Mouse (Mus musculus) layer of hippocampus, adult 11-12 months (tissue): ENCODE results near the gene Pdzd2.

Experiments
- DNase-seq: peaks from one replicate; pipeline ENCODE4 v3.0.0; 2022; ENCODE audit warnings: low spot score

Pdzd2 gene

DNA sequence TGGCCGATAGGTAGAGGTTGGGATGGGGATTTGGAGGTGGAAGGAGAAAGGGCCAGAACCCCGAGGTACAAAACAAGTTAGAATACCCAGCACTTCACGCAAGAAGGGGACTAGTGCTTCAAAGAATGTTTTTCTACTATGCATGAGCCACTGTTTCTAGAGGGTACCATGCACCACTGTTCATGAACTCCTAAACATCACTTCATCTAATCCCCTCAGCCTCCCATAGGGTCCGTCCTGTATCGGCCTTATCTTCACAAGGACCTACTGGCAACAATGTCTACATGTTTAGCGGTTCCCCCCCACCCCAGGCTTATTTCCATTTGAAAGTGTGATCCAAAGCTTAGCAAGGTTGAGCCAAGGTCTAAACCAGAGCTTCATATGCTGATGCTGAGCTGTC lies 162.0 kb downstream of the Pdzd2 start:
- DNase-seq, result no peak

- peak; percentile 59 for DNase-seq
Measured at GRCm38 (mm10) chr15:12577054-12577696, 162.5 kb downstream of the Pdzd2 start.

GRCm38 (mm10) chr15:12573621-12574020 lies 166.1 kb downstream of the Pdzd2 start:
- DNase-seq, result no peak

DNA sequence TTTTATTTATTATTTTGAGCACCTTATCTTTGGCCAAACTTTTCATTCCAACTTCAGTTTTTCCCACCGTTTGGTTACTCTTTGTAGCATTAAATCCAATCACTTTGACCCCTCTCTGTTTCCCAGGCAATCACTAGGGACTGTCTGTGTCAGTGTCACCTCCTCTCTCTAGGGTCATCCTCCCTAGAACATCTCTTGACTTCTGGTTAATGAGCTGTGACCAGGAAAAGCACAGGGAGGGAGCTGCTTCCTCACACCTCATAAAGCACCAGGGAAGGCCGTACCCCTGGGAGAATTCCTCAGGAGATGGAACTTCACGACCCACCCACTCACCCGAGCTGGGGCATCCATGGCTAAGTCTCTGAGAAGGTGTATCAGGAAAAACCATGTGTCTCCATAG lies 168.6 kb downstream of the Pdzd2 start:
- no peak for DNase-seq

DNA sequence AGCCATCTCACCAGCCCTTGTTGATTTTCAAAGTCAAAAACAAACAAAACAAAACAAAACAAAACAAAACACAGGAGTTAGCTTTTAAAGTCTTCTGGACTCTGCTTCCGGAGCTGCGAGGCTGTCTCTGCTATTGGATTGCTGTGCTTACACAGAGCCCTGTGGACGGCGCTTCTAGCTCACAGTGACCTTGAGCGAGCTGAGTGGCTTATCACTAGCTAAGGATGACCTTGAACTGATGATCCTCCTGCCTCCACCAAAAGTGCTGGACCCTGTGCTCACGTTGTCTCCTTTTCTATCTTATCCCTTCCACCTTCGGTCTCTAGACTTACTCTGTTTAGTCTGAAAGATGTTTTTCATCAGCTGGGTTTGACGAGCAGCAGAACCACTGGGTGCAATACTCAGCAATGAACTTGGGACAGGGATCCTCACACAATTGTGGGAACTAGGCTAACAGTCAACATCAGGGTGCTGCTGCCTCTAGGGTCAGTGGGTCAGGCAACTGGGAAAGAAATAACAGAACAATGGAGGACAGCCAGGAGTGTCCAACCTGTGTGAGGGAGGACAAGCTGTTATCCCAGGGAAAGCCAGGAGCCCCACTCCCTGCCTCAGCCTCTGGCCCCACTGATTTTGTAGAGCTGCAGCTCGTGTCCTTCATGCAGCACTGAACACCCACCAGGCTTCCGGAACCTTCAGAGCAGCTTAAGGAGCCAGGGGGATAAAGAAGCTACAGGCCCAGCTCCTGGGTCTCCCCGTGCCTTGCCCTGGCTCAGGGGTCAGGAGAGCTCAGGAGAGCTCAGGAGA lies 172.9 kb downstream of the Pdzd2 start:
- DNase-seq, result no peak

DNA sequence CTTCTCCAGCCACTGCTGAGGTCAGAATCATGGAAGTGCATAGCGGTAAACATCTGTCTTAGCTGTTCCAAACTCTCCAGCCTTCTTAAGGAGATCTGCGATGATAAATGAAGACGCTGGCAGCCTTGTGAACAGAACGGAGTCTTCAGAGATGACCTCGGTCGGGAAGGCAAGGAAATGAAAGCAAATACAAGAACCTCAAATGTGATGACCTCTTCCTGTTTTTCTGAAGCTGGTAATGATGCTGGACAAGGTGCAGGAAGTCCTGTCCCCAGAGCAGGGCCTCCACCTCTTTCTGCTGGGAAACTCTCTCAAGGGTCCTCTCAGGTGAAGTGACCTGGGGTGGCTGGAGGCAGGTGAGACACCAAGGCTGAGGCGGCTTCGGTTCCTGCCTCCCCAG lies 174.4 kb downstream of the Pdzd2 start:
- DNase-seq, result no peak

DNA sequence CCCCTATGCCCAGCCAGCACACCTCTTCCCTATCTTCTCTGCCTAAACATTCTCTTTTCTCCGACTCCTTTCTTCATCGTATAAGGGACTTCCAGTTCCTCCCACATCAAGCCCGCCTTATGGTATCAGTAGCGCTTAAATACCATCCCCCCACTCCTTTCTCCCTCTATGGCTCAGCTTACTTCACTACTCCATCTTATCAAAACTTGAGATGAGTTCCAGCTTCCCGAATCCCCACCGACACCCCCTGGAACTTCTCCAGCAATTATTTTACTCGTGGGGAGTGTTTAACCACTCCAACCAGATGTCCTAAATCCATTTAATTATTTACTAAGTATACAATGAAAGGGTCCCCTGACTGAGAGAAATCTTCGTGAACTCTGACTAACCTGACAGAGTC lies 179.2 kb downstream of the Pdzd2 start:
- DNase-seq, result no peak

GRCm38 (mm10) chr15:12557663-12558436 lies 181.9 kb downstream of the Pdzd2 start:
- no peak for DNase-seq

GRCm38 (mm10) chr15:12553211-12553610 lies 186.5 kb downstream of the Pdzd2 start:
- no peak for DNase-seq

GRCm38 (mm10) chr15:12550919-12551318 lies 188.8 kb downstream of the Pdzd2 start:
- no peak for DNase-seq

DNA sequence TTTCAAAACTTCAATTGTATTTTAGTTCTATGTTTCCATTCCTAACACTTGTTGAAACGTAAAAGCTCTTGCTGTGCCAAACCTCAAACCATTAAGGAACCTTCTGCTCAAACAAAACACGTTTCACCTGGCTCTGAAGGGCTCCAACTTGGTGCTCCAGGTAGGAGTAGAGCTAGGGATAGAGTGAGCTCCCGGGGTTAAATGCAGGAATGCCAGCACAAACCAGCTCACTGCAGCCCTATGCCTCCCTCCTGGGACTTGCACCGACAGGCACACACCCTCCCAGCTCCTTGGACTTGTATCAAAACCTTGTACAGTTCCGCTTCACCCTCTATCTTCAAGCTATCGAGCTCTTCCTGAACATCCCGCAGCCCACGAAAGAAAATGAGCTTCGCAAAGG lies 189.3 kb downstream of the Pdzd2 start:
- no peak for DNase-seq

- DNase-seq, result no peak
Measured at GRCm38 (mm10) chr15:12549919-12550305, 189.8 kb downstream of the Pdzd2 start.

- no peak for DNase-seq
Measured at GRCm38 (mm10) chr15:12549271-12549918, 190.3 kb downstream of the Pdzd2 start.

GRCm38 (mm10) chr15:12548696-12549095 lies 191.0 kb downstream of the Pdzd2 start:
- DNase-seq, result no peak

- no peak for DNase-seq
Measured at GRCm38 (mm10) chr15:12547640-12548405, 191.9 kb downstream of the Pdzd2 start.

DNA sequence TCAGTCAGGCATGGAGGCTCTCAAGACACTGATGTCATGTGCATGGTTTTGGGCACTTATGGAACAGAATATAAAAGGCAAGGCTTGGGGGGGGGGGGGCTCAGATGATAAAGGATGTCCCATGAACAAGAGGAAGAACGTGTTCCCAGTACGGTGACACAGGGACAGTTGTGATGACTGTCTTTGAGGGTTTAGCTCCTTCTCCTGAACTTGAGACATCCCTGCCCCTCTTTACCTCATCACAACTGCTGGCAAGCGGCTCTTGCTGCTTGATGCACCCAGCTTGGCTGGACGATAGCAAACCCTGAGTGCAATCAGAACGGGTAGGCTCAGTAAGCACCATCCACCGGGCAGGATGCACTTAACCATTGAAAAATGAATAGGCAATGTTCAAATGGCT lies 192.9 kb downstream of the Pdzd2 start:
- DNase-seq, result no peak

DNA sequence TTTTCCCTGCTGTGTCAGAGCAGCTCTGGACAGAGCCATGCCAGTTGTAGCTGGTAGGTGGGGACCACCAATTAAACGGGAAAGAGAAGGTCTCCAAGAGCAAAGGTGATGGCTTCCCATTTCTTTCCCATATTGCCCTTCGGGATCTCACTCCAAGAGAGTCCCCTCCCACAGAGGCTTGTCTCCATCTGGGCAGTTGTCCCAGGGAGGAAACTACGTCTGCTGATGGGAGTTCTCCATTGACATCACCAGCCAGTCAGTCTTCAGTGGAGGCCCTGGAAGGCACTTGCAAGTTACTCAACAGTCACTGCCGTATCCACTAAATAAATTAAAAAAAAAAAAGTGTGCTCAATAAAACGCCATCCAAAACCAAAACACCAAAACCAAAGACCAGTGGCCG lies 194.1 kb downstream of the Pdzd2 start:
- no peak for DNase-seq

- no peak for DNase-seq
Measured at GRCm38 (mm10) chr15:12545220-12545619, 194.5 kb downstream of the Pdzd2 start.

DNA sequence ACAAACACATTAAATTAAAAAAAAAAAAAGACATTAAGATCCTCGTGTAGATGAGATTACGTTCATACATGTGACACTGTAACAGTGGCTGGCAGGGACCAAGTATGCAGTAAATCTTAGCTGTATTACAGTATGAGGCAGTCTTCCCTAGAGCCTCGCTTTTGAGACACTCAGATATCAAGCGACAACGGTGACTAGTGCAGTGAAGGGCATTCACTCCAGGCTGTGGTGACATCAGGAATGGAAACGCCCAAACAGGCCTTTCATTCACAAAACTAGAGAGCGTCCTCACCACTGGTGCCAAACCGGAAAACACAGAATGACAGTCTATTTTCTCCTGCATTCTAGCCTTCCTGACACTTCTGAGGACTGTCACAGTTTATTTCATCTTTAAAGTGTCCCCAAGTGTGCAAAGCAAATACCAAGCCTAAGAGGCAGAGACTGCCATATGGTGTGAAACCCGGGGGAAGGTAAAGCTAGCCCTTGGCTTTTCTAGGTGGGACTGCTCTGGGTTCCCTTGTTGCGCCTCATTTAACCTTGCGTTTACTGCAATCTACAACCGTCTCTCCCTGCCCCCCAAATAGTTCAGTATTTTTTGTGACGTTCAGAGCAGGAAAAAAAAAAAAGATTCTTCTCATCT lies 195.9 kb downstream of the Pdzd2 start:
- DNase-seq, result no peak

DNA sequence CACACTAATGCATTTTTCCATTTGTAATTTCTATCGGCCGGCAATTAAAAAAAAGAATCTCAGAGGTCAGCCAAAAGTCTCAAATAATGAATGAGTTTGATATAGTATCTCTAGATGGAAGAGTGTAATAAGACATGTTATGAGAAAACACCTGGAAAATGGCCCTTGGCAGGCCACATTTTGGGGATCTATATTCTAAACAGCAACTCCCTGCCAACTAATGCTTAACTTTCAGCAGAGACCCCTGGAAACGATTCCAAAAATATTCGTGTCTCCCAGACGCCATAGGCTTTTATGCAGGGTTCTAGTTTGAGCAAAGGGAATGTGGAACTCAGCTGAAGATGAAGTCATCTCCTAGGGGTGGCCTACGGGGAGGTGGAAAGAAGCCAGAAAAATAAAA lies 197.4 kb downstream of the Pdzd2 start:
- no peak for DNase-seq

DNA sequence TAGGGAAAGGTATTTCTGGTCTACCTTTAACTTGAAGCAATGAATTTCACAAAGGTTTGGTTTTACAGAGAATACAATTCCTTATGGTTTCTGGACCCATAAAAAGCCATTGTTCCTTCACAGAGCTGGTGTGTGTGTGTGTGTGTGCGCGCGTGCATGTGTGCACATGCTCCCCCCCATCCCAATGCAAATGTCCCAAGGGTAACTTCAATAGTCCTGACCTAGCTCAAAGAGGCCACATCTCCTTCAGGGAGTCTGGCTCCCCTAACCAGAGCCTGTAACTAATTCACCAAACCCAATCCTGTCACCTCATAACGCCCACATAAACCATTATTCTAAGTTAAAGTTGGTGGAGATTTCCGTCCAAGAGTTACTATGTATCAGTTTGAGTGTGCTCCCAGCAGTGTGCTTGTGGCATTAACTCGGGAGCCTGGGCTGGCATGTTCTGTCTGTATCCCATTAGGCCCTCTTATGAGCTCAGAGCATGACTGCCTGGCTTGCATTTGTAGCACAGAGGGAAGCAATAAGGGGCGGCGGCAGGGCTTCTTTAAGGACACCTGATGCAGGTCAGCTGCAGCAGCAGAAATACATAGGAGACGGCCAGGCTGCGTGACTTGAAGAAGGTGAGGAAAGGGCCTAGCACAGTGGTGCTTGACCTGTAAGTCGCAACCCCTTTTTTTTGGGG lies 200.0 kb downstream of the Pdzd2 start:
- DNase-seq, result no peak
